Mouse (Mus musculus) regulatory T cell (primary cell): ENCODE data around the gene Picalm.
"Not testable (repeated sequence)": the region's sequence is repeated elsewhere in the genome, so short reads cannot be mapped to it uniquely, and the experiment has no call there.

Experiments used
- in situ Hi-C: fragments of 300-600 bp; cut with MboI, MseI; formaldehyde crosslinking; loops from one replicate; pipeline ENCODE4 v1.15.1; 2025; ENCODE audit warnings: high pct_unique_total_duplicates

The Picalm gene

GRCm38 (mm10) chr7:90131376-90131651 lies 1.3 kb downstream of the Picalm start:
- in situ Hi-C loops, result no loop called here

GRCm38 (mm10) chr7:90131831-90132241 lies 1.8 kb downstream of the Picalm start:
- in situ Hi-C loops, result no loop called here

- in situ Hi-C loops, result no loop called here
Observed at GRCm38 (mm10) chr7:90132322-90132721, 2.3 kb downstream of the Picalm start.

GRCm38 (mm10) chr7:90136736-90137135 lies 6.7 kb downstream of the Picalm start:
- in situ Hi-C loops, result no loop called here

- in situ Hi-C loops, result no loop called here
Observed at GRCm38 (mm10) chr7:90138359-90138758, 8.3 kb downstream of the Picalm start.

GRCm38 (mm10) chr7:90140290-90140689 lies 10.3 kb downstream of the Picalm start:
- in situ Hi-C loops, result no loop called here

- in situ Hi-C loops, result no loop called here
Observed at GRCm38 (mm10) chr7:90144275-90144674, 14.3 kb downstream of the Picalm start.

GRCm38 (mm10) chr7:90144971-90145370 lies 15.0 kb downstream of the Picalm start:
- in situ Hi-C loops, result loop anchor here (5.0 kb wide), 1 partner anchor 83 kb away; no protein-coding TSS in a partner anchor

- in situ Hi-C loops, result loop anchor here (5.0 kb wide), 1 partner anchor 83 kb away; no protein-coding TSS in a partner anchor
Observed at GRCm38 (mm10) chr7:90145376-90145775, 15.4 kb downstream of the Picalm start.

GRCm38 (mm10) chr7:90145897-90146296 lies 15.9 kb downstream of the Picalm start:
- in situ Hi-C loops, result loop anchor here (5.0 kb wide), 1 partner anchor 84 kb away; no protein-coding TSS in a partner anchor

GRCm38 (mm10) chr7:90146321-90146720 lies 16.3 kb downstream of the Picalm start:
- in situ Hi-C loops, result loop anchor here (5.0 kb wide), 1 partner anchor 84 kb away; no protein-coding TSS in a partner anchor

- in situ Hi-C loops, result loop anchor here (5.0 kb wide), 1 partner anchor 86 kb away; no protein-coding TSS in a partner anchor
Observed at GRCm38 (mm10) chr7:90148023-90148422, 18.0 kb downstream of the Picalm start.

- in situ Hi-C loops, result loop anchor here (5.0 kb wide), 1 partner anchor 86 kb away; no protein-coding TSS in a partner anchor
Observed at GRCm38 (mm10) chr7:90148516-90148915, 18.5 kb downstream of the Picalm start.

GRCm38 (mm10) chr7:90150311-90150710 lies 20.3 kb downstream of the Picalm start:
- in situ Hi-C loops, result loop anchor here (5.0 kb wide), 1 partner anchor 153 kb away; no protein-coding TSS in a partner anchor

- in situ Hi-C loops, result no loop called here
Observed at GRCm38 (mm10) chr7:90158034-90158433, 28.0 kb downstream of the Picalm start.

- in situ Hi-C loops, result no loop called here
Observed at GRCm38 (mm10) chr7:90160598-90160997, 30.6 kb downstream of the Picalm start.

- in situ Hi-C loops, result no loop called here
Observed at GRCm38 (mm10) chr7:90164276-90164675, 34.3 kb downstream of the Picalm start.

GRCm38 (mm10) chr7:90165970-90166369 lies 36.0 kb downstream of the Picalm start:
- in situ Hi-C loops, result no loop called here

- in situ Hi-C loops, result not testable (repeated sequence)
Observed at GRCm38 (mm10) chr7:90167777-90168176, 37.8 kb downstream of the Picalm start.

GRCm38 (mm10) chr7:90173778-90174177 lies 43.8 kb downstream of the Picalm start:
- in situ Hi-C loops, result loop anchor here (10.0 kb wide), 1 partner anchor 209 kb away; no protein-coding TSS in a partner anchor

- in situ Hi-C loops, result loop anchor here (10.0 kb wide), 1 partner anchor 211 kb away; no protein-coding TSS in a partner anchor
Observed at GRCm38 (mm10) chr7:90175576-90175975, 45.6 kb downstream of the Picalm start.

- in situ Hi-C loops, result no loop called here
Observed at GRCm38 (mm10) chr7:90180635-90181034, 50.6 kb downstream of the Picalm start.

- in situ Hi-C loops, result no loop called here
Observed at GRCm38 (mm10) chr7:90200251-90200650, 70.2 kb downstream of the Picalm start.
